Mouse (Mus musculus): ENCODE results near the gene Ddx49. TPM values are rescaled to one million over a fixed set of nuclear protein-coding genes. Genes with fewer than 3 reads are reported as not detected.

Ddx49 gene
- total RNA-seq, 2 experiments from 2014 or later, result 49.0 to 53.0 TPM

- DNase-seq (ENCODE audit: low spot score in 2 of 2), result no peak
Measured at GRCm38 (mm10) chr8:70317872-70318271, 15.6 kb upstream of the Ddx49 start.

GRCm38 (mm10) chr8:70316511-70317504 lies 14.5 kb upstream of the Ddx49 start:
- peak; percentile 77 to 86 for DNase-seq (ENCODE audit: low spot score in 2 of 2)

- peak; percentile 76 to 86 for DNase-seq (ENCODE audit: low spot score in 2 of 2)
Measured at GRCm38 (mm10) chr8:70315624-70316510, 13.6 kb upstream of the Ddx49 start, which contains the start of gene Cers1. TSS of gene Cers1 (plus strand) at chr8:70315775.

GRCm38 (mm10) chr8:70313399-70313798 lies 11.1 kb upstream of the Ddx49 start:
- no peak for DNase-seq (ENCODE audit: low spot score in 2 of 2)

- peak; percentile 69 to 70 for DNase-seq (ENCODE audit: low spot score in 2 of 2)
Measured at GRCm38 (mm10) chr8:70309311-70309710, 7.0 kb upstream of the Ddx49 start.

- no peak for DNase-seq (ENCODE audit: low spot score in 2 of 2)
Measured at GRCm38 (mm10) chr8:70302901-70303300, 612 bp upstream of the Ddx49 start.

GRCm38 (mm10) chr8:70300881-70301280 lies 1.4 kb downstream of the Ddx49 start:
- no peak for DNase-seq (ENCODE audit: low spot score in 2 of 2)

- DNase-seq (ENCODE audit: low spot score in 2 of 2), result peak in 1 of 2 experiments; percentile 46
Measured at GRCm38 (mm10) chr8:70293988-70294405, 8.3 kb downstream of the Ddx49 start.

- no peak for DNase-seq (ENCODE audit: low spot score in 2 of 2)
Measured at GRCm38 (mm10) chr8:70286737-70287136, 15.6 kb downstream of the Ddx49 start.

GRCm38 (mm10) chr8:70285304-70285703 lies 17.0 kb downstream of the Ddx49 start:
- no peak for DNase-seq (ENCODE audit: low spot score in 2 of 2)

GRCm38 (mm10) chr8:70284421-70284820 lies 17.9 kb downstream of the Ddx49 start:
- DNase-seq (ENCODE audit: low spot score in 2 of 2), result no peak

GRCm38 (mm10) chr8:70283136-70284077 lies 18.9 kb downstream of the Ddx49 start:
- DNase-seq (ENCODE audit: low spot score in 2 of 2), result peak in 1 of 2 experiments; percentile 33

GRCm38 (mm10) chr8:70282603-70283135 lies 19.6 kb downstream of the Ddx49 start, which contains the start of gene Homer3:
TSS of gene Homer3 (plus strand) at chr8:70282827.
- DNase-seq (ENCODE audit: low spot score in 2 of 2), result peak; percentile 87 to 92

GRCm38 (mm10) chr8:70281001-70281400 lies 21.3 kb downstream of the Ddx49 start:
- DNase-seq (ENCODE audit: low spot score in 2 of 2), result no peak

- no peak for DNase-seq (ENCODE audit: low spot score in 2 of 2)
Measured at GRCm38 (mm10) chr8:70279266-70279665, 23.0 kb downstream of the Ddx49 start.

- peak; percentile 48 to 52 for DNase-seq (ENCODE audit: low spot score in 2 of 2)
Measured at GRCm38 (mm10) chr8:70278175-70278574, 24.1 kb downstream of the Ddx49 start.

- DNase-seq (ENCODE audit: low spot score in 2 of 2), result no peak
Measured at GRCm38 (mm10) chr8:70276476-70276875, 25.8 kb downstream of the Ddx49 start.

GRCm38 (mm10) chr8:70274350-70274749 lies 27.9 kb downstream of the Ddx49 start:
- DNase-seq (ENCODE audit: low spot score in 2 of 2), result no peak

GRCm38 (mm10) chr8:70272949-70273348 lies 29.3 kb downstream of the Ddx49 start:
- no peak for DNase-seq (ENCODE audit: low spot score in 2 of 2)
